Mouse (Mus musculus) lung, adult 2 months (tissue): Measurements from ENCODE around the gene Tmem38b. TPM values are rescaled to one million over a fixed set of nuclear protein-coding genes. Genes with fewer than 3 reads are reported as not detected.
"Not testable (repeated sequence)": the region's sequence is repeated elsewhere in the genome, so short reads cannot be mapped to it uniquely, and the experiment has no call there.

Experiments used
- DNase-seq: peaks from one replicate; pipeline ENCODE4 v3.0.0; 2022
- H3K4me1 ChIP-seq: fragments of 200-500 bp; 2 replicates; pipeline ENCODE4 v1.6.1; 2011; ENCODE audit warnings: low read length; ENCODE audit not compliant: control insufficient read depth, insufficient read depth
- H3K4me3 ChIP-seq: fragments of 200-500 bp; replicated peaks from 2 replicates; pipeline ENCODE3; 2011; ENCODE audit warnings: low read depth, mild to moderate bottlenecking, control low read depth, low read length; ENCODE audit errors: extremely low read depth
- CTCF ChIP-seq: fragments of 200-500 bp; IDR thresholded peaks from 2 replicates; pipeline ENCODE4 v1.5.1; 2011; ENCODE audit warnings: mild to moderate bottlenecking, low read length, control low read depth; ENCODE audit not compliant: insufficient read depth
- POLR2A ChIP-seq: fragments of 200-500 bp; IDR thresholded peaks from 2 replicates; pipeline ENCODE4 v1.6.1; 2011; ENCODE audit warnings: low read depth, mild to moderate bottlenecking, control low read depth, low read length, borderline replicate concordance; ENCODE audit errors: extremely low read depth
- WGBS: fragments of 180-500 bp; shearing (Covaris S2); methylation state at CpG from one replicate; pipeline ENCODE4 v1.1.7; 2018; 5-methylcytosine and 5-hydroxymethylcytosine counted together
- polyA plus RNA-seq: library from polyadenylated mRNA; depleted of rRNA; stranded (reverse); fragments of >200 nt; gene quantifications from 2 replicates; pipeline ENCODE4 v1.2.3, GENCODE M21; 2012

The Tmem38b gene
- polyA plus RNA-seq, 1 experiment, result 9.7 TPM

- 37% methylated on average over 18 of the region's 18 CpGs for WGBS
- Histone ChIP-seq H3K4me1 (peaks cover 8% of the 10 kb centered on the region), H3K4me3 (no peak overlapping the region)
- DNase-seq, result no peak
- no peak for TF ChIP-seq POLR2A
- TF ChIP-seq CTCF, result no peak
Observed at GRCm38 (mm10) chr4:53796865-53797772, 28.7 kb upstream of the Tmem38b start.

- peaks cover 8% of the 10 kb centered on the region for H3K4me1 ChIP-seq
- no peak for DNase-seq
- no peak overlapping the region for H3K4me3 ChIP-seq
- WGBS, result 33% methylated on average over 7 of the region's 7 CpGs
- TF ChIP-seq CTCF (no peak), POLR2A (no peak)
Observed at GRCm38 (mm10) chr4:53798896-53799676, 26.8 kb upstream of the Tmem38b start.

GRCm38 (mm10) chr4:53799753-53800152, 26.1 kb upstream of the Tmem38b start:
- Histone ChIP-seq H3K4me1 (peaks cover 8% of the 10 kb centered on the region), H3K4me3 (no peak overlapping the region)
- TF ChIP-seq CTCF (no peak), POLR2A (no peak)
- no peak for DNase-seq
- WGBS, result 19% methylated on average over 1 of the region's 1 CpGs

GRCm38 (mm10) chr4:53803674-53804073, 22.2 kb upstream of the Tmem38b start:
- WGBS, result 95% methylated on average over 8 of the region's 8 CpGs
- not testable (repeated sequence) for H3K4me1 ChIP-seq, DNase-seq, H3K4me3 ChIP-seq

GRCm38 (mm10) chr4:53806428-53806827, 19.4 kb upstream of the Tmem38b start:
- not testable (repeated sequence) for H3K4me3 ChIP-seq, DNase-seq, H3K4me1 ChIP-seq
- WGBS, result 64% methylated on average over 6 of the region's 6 CpGs

GRCm38 (mm10) chr4:53818320-53818719, 7.5 kb upstream of the Tmem38b start:
- TF ChIP-seq CTCF (no peak), POLR2A (no peak)
- WGBS, result 46% methylated on average over 5 of the region's 5 CpGs
- Histone ChIP-seq H3K4me3 (no peak overlapping the region), H3K4me1 (peaks cover 2% of the 10 kb centered on the region; the same call in 1 of the 2 replicates)
- no peak for DNase-seq

- Histone ChIP-seq H3K4me3 (no peak overlapping the region), H3K4me1 (peaks cover 4% of the 10 kb centered on the region)
- DNase-seq, result peak; percentile 48
- TF ChIP-seq CTCF (no peak), POLR2A (no peak)
- WGBS, result 15% methylated on average over 6 of the region's 6 CpGs
Observed at GRCm38 (mm10) chr4:53823697-53824096, 2.1 kb upstream of the Tmem38b start.

- H3K4me1 ChIP-seq, result peaks cover 4% of the 10 kb centered on the region
- DNase-seq, result no peak
- H3K4me3 ChIP-seq, result no peak overlapping the region
- no peak for TF ChIP-seq CTCF
- TF ChIP-seq POLR2A, result no peak
- WGBS, result 34% methylated on average over 4 of the region's 4 CpGs
Observed at GRCm38 (mm10) chr4:53824831-53825230, 1.0 kb upstream of the Tmem38b start.

GRCm38 (mm10) chr4:53826641-53827248, 900 bp downstream of the Tmem38b start:
- 7% methylated on average over 11 of the region's 11 CpGs for WGBS
- TF ChIP-seq CTCF, result no peak
- TF ChIP-seq POLR2A, result no peak
- DNase-seq, result no peak

More at GRCm38 (mm10) chr4:53826641-53827248, 900 bp downstream of the Tmem38b start:
- Histone ChIP-seq H3K4me1 (peaks cover 6% of the 10 kb centered on the region), H3K4me3 (peak overlapping the region; percentile 94)
